Mouse (Mus musculus) cerebral cortex, adult 2 months (tissue): ENCODE results near the gene Klra2.

Experiments used
- WGBS: fragments of 180-500 bp; shearing (Covaris S2); methylation state at CpG from one replicate; pipeline ENCODE4 v1.1.7; 2018; 5-methylcytosine and 5-hydroxymethylcytosine counted together

Klra2 gene

GRCm38 (mm10) chr6:131247206-131247605, at the start of gene Klra2:
Gene Klra2, minus strand, starts transcription at chr6:131247362.
- WGBS: 84% methylated on average over 2 of the region's 2 CpGs

GRCm38 (mm10) chr6:131294435-131295112, 47.4 kb upstream of the Klra2 start:
- 88% methylated on average over 5 of the region's 5 CpGs for WGBS

- WGBS: 61% methylated on average over 5 of the region's 5 CpGs
Measured at GRCm38 (mm10) chr6:131293916-131294315, 46.8 kb upstream of the Klra2 start.

DNA sequence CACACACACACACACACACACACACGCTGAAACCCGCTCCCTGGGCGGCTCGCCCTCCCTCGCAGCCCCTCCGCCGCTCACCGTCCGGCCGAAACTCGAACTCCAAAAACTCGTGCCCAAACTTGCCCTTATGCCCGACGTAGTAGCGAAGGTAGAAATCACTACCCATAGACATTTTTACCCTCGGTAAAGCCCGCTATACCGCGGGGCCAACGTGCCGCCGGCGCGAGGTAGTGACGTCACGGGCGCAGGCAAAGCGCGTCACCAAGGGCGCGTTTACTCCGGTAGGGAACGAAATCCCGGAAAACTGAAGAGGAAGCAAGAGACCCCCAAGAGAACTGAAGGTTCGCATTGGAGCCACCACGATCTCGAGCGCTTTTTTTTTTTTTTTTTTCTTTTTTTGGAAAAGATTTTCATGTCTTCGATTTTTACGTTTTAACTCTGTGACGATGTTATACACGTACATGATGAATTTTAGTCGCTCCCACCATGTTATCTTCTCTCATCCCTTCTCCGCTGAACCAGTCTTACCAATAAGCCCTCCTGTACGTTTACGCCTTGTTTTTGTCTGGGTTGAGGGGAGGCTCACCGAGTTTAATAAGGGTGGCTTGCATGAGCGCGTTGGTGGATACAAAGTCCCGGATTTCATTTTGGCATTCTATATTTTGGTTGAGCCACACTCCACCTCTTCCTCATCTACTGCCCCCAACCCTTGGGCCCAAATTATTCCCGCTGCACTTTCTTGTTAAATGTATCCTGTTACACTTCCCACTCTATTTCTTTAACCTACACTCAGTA, 46.0 kb upstream of the Klra2 start, which contains the start of gene Magohb:
TSS of gene Magohb (minus strand) at position 254 of the 798 bp plus-strand sequence.
- WGBS: under 1% methylated on average over 51 of the region's 51 CpGs

DNA sequence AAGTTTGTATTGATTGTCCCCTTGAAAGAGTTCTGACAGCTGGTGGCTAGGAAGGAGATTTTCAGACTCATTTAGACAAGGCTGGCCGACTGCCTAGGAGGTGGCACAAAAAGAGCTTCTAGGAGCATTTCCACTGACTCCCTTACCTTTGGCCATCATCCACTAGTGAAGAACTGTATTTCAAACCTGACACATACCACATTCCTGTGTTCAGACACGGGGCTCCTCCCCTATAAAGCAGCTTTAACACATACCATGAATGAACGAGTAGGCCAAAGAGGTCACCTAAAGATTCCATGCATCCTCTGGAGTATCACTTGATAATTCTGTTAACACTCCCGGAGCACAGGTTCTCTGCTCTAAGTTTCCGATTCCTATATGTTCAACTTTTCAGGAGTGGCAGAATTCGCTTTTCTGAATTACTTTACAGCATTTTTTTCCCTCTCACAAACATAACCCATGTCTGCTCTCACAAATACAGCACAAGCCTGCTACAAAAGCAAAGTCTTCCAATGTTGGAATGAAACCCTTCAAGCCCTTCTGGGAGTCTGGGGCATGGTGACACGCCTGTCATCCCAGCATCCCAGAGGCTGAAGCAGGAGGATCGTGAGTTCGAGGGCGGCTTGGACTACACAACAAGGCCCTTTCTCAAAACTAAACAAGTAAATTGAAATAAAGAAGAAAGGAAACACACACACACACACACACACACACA, 45.3 kb upstream of the Klra2 start:
- WGBS: 12% methylated on average over 10 of the region's 10 CpGs

GRCm38 (mm10) chr6:131290430-131290829, 43.3 kb upstream of the Klra2 start:
- 3% methylated on average over 2 of the region's 2 CpGs for WGBS

DNA sequence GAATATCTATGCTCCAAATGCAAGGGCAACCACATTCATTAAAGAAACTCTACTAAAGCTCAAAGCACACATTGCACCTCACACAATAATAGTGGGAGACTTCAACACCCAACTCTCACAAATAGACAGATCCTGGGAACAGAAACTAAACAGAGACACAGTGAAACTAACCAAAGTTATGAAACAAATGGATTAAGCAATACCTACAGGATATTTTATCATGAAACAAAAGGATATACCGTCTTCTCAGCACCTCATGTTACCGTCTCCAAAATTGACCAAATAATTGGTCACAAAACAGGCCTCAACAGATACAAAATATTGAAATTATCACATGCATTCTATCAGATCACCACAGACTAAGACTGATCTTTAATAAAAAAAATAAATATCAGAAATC, 31.0 kb upstream of the Klra2 start:
- over 99% methylated on average over 2 of the region's 2 CpGs for WGBS

GRCm38 (mm10) chr6:131276659-131277058, 29.5 kb upstream of the Klra2 start:
- WGBS: 97% methylated on average over 4 of the region's 4 CpGs

DNA sequence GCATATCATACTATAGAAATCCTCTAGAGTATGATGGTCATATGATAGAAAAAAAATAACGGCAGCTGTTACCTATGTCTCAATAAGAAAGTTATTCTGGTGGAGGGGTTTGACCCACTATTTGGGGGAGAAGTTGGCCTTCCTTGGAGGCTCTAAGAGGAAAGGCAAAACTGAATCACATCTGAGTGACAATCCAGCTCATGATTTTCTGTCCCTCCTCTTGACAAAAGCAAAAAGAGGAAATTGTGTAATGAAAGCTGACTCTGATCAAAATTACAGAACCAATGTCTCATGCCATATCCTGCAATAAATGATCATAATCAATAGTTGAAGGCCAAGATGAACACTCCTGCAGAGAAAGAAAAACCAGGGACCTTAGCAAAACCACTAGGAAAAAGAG, 25.1 kb upstream of the Klra2 start:
- 97% methylated on average over 1 of the region's 1 CpGs for WGBS

DNA sequence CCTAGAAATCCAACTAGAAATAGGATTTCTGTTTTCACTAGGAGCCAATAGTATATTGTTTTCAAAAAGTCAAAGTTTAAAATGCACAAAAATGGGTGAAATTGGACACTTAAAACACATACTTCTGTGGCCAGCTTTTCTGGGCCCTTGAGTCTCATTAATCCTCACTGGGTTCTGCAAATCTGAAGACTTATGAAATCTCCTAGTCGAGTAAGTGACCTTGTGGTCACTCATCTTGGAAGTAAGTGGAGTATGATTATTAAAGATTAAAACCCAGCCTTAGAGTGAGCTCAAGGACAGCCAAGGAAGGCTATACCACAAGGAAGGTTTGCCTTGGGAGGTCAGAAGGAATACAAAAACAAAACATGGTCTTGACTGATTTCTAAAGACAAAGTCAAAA, 23.1 kb upstream of the Klra2 start:
- 58% methylated on average over 1 of the region's 1 CpGs for WGBS

- WGBS: 89% methylated on average over 2 of the region's 2 CpGs
Measured at GRCm38 (mm10) chr6:131269599-131269998, 22.4 kb upstream of the Klra2 start.

- WGBS: 83% methylated on average over 5 of the region's 5 CpGs
Measured at GRCm38 (mm10) chr6:131264175-131264574, 17.0 kb upstream of the Klra2 start.

GRCm38 (mm10) chr6:131262778-131263177, 15.6 kb upstream of the Klra2 start:
- WGBS: 62% methylated on average over 3 of the region's 3 CpGs

GRCm38 (mm10) chr6:131262009-131262408, 14.8 kb upstream of the Klra2 start:
- 79% methylated on average over 3 of the region's 3 CpGs for WGBS

- WGBS: 73% methylated on average over 2 of the region's 2 CpGs
Measured at GRCm38 (mm10) chr6:131245081-131245480, 2.1 kb downstream of the Klra2 start.
